Mouse (Mus musculus): ENCODE data around the gene Dsel.

The Dsel gene

GRCm38 (mm10) chr1:111864779-111865165 is at the start of gene Dsel:
Gene Dsel (minus strand): TSS chr1:111864918.
- peak; percentile 93 for DNase-seq (ENCODE audit: low spot score)

GRCm38 (mm10) chr1:111911424-111911823 is 46.7 kb upstream of the Dsel start:
- DNase-seq (ENCODE audit: low spot score): no peak

- DNase-seq (ENCODE audit: low spot score): no peak
Observed at GRCm38 (mm10) chr1:111883336-111883735, 18.6 kb upstream of the Dsel start.

- DNase-seq (ENCODE audit: low spot score): no peak
Observed at GRCm38 (mm10) chr1:111875784-111876183, 11.1 kb upstream of the Dsel start.

- no peak for DNase-seq (ENCODE audit: low spot score)
Observed at GRCm38 (mm10) chr1:111873196-111873595, 8.5 kb upstream of the Dsel start.

GRCm38 (mm10) chr1:111865467-111865866 is 749 bp upstream of the Dsel start:
- no peak for DNase-seq (ENCODE audit: low spot score)

GRCm38 (mm10) chr1:111864063-111864778 is 497 bp downstream of the Dsel start:
- DNase-seq (ENCODE audit: low spot score): peak; percentile 76

GRCm38 (mm10) chr1:111857852-111858251 is 6.9 kb downstream of the Dsel start:
- DNase-seq (ENCODE audit: low spot score): no peak

- DNase-seq (ENCODE audit: low spot score): no peak
Observed at GRCm38 (mm10) chr1:111852439-111852838, 12.3 kb downstream of the Dsel start.

GRCm38 (mm10) chr1:111833583-111834225 is 31.0 kb downstream of the Dsel start:
- no peak for DNase-seq (ENCODE audit: low spot score)

Data from testis, postnatal 14 days (tissue).